Mouse (Mus musculus) stomach, postnatal 0 days (tissue): ENCODE data around the gene Tnfrsf25.

Experiments used
- CTCF ChIP-seq: IDR thresholded peaks from 2 replicates; pipeline ENCODE4 v1.5.1; 2016; ENCODE audit warnings: antibody characterized with exemption, low read depth, mild to moderate bottlenecking, moderate library complexity
- EP300 ChIP-seq: optimal IDR thresholded peaks from 2 replicates; pipeline ENCODE3; 2016; ENCODE audit warnings: antibody characterized with exemption

- no peak for TF ChIP-seq EP300
- no peak for TF ChIP-seq CTCF
Measured at GRCm38 (mm10) chr4:152128784-152129183, 13.1 kb downstream of the Tnfrsf25 start.
